Mouse (Mus musculus) embryo, embryonic 11.5 days (tissue): Measurements from ENCODE around the gene Cdc42bpa.
A peak's percentile ranks its signal among the peaks of the same experiment; 100 is the strongest.

ENCODE experiments used
- DNase-seq: peaks from one replicate; pipeline ENCODE4 v3.0.0-alpha.2; 2012; ENCODE audit warnings: low read depth, low spot score

Gene Cdc42bpa

DNA sequence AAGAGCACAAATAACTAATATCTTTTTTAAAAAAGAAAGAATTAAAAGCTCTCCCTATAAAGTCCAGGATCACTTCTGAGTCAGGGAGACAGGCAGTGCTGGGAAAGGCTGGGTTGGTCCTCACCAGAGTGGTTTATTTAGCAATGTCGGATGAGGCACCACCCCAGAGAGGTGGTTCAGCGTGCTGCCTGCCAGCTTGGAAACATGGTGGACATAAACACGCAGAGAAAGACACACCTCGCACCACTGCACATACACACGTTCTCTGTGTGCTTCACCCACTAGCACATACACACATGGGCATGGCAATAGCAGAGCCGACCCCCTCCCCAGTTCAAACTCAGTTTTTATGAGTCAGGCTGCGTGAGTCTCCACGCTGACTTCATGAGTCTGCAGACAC, 230.8 kb downstream of the Cdc42bpa start:
- no peak for DNase-seq

DNA sequence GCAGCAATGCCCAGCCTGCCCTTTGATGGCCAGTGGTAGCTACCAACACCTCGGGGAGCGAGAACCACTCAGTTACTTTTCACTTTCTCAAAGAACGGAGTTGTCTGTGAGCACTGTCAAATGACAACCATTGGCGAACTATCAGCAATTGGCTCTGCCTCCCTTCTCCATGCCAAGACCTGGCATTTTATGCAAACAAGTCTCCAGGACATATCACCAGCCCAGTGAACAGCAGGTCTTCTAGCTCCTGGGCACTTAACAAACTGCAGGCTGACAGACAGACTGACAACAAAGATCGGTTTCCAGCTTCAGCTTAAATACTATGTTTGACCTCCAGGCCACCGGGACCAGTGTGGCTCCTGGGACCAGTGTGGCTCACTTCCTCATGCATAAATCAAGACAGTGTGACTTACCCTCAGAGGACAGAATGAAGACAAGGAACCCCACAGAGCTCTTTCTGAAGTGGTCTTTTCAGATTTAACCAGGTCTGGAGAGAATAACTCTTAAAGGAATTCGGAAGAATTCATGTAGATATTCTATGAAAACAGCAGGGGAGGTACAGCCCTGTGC, 231.5 kb downstream of the Cdc42bpa start:
- no peak for DNase-seq

DNA sequence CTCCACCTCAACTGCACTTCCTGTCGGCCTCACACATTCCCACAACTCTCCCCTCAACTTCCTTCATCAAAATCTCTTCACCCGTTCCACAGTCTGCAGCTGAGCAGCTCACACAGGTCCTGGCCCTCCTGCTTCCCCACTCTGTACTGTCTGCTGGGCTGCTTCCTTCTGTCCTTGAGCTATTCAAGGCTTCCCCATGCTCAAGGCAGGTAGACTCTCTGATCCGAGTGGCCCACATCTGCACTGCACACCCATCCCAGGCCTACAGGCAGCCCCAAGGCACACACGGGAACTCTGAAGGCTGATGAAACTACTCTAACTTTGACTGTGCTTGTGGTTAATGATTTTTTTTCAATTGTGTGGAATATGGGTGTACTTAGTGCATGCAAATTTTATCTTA, 232.6 kb downstream of the Cdc42bpa start:
- no peak for DNase-seq

DNA sequence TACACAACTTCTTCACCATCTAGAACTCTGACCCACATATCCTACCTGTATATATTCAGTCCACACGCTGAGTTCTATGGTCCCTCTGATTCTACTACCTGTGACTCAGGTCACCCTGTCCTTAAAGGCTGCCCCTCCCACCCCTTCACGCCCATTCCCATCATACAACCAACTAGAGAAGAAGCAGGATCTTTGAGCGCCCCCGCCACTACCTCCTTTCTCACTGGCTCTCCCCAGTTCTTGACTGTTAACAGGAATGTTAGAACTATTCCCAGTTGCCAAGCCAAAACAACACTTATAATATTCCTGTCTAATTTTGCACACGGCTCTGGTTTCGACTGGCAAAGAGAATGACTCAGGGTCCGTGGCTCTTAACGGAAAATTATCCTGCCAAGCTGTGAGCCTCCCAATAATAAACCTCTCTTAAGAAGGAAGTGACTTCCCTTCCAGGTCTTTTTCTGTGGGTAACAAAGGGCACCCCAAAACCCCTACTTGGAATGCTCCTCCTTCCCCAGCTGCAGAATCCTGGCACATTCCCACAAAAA, 233.2 kb downstream of the Cdc42bpa start:
- no peak for DNase-seq

DNA sequence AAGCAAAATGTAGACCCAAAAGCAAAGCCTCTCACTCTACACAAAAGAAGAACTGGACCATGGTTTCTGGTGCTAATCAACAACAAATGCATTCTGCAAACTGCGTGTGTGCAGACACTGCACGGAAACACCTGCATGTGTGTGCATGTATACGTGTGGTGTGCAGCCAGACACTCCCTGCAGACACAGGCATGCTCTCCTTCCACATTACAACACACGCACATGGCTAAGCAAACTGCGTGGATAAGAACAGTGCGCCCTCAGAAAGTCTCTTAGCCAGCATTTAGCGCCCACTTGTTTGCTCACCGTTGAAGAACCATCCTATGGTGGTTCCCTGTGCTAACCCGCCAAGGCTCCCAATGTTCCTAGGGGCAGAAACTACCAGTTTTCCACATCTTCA, 233.8 kb downstream of the Cdc42bpa start:
- DNase-seq, result no peak

DNA sequence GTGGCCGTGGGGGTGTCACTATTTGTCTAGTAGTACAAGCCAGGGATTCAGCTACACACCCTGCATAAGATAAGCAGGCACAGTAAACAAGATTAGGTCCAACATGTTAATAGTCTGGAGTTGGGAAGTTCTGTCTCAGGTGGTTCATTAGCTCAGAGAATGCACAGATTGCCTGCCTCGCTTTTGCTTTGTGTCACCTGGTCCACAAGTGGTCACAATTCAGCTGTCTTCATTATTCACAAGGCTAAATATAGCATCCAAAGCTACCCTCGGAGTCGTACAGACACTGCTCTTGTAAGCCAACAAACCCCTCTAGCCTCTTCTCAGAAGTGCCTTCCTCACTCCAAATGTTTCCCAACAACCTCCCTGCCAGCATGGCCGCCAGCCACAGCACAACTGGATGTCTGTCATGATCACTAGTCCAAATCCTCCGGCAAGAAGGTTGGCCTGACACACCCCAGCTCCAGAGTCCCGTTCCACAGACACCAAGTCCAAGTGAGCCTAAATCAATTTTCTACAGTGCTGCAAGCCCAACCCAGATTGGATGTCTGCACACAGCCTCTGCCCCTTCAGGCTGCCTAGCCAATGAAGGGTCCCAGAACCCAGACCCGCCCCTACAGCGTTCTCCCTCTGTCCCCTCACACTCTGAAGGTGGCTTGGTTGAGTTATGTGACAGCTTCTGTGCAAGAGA, 234.7 kb downstream of the Cdc42bpa start:
- DNase-seq, result no peak

DNA sequence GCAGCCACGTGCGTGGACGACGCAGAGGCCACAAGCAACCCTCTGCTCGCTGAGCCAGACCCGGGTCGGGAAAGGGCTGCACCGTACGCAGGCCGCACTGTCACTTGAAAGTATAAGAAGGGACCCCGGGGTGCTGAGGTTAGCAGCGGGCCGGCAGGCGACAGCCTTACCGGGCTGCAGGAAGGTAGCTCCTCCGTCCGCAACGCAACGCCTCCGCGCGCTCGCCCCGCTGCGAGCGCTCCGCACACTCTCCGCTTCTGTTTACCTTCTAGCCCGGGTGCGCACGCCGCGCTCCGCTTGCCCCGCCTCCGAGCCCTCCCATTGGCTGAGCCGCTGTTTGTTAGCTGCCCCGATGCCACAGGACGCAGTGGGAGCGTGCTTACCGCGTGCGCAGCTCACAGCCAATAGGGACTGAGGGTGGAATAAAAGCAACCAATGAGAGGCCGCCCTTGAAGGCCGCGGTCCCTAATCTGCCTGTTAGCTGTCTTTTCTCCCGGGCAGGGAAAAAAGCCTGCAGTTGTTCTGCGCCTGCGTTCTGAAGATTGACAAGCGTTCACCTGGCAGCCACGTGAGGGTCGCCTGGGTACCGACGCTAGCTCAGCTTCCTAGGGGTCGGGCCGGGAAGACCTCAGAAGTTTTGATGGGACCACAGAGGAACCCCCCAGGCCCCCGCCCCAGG, 235.6 kb downstream of the Cdc42bpa start:
- peak; percentile 92 for DNase-seq

DNA sequence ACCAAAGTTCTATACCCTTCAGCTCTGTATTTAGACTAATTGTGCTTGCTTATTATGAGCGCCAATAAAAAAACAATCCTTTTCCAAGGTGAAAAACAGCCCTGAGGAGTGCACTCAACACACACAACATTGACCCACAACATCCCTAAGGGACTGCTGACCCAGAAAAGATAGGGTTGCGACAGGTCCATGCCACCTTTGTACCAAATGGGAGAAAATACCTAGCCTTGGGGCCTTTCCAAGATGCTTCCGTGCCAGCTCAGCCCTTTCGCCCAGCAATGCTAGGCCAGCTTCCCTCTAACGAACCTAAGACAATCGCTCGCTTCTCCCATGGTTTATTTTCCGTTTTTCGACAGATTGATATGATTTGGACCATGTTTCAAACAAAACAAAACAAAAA, 236.2 kb downstream of the Cdc42bpa start:
- DNase-seq, result no peak

DNA sequence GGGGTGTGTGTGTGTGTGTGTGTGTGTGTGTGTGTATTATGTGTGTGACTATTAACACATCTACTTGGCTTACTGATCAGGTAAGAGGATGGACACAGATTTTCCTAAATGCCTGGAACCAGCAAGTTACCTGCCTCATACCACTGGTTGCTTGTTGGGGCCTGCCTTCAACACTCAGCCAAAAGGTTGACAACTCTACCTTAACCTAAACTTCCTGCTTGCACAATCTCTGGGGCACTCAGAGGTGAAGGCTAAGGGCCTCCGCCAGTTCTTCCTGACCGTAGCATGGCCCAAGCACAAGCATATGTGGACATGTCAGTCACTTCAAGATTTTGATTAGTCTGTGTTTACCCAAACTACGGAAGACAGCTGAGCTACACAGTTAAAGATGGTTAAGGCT, 237.7 kb downstream of the Cdc42bpa start:
- no peak for DNase-seq

DNA sequence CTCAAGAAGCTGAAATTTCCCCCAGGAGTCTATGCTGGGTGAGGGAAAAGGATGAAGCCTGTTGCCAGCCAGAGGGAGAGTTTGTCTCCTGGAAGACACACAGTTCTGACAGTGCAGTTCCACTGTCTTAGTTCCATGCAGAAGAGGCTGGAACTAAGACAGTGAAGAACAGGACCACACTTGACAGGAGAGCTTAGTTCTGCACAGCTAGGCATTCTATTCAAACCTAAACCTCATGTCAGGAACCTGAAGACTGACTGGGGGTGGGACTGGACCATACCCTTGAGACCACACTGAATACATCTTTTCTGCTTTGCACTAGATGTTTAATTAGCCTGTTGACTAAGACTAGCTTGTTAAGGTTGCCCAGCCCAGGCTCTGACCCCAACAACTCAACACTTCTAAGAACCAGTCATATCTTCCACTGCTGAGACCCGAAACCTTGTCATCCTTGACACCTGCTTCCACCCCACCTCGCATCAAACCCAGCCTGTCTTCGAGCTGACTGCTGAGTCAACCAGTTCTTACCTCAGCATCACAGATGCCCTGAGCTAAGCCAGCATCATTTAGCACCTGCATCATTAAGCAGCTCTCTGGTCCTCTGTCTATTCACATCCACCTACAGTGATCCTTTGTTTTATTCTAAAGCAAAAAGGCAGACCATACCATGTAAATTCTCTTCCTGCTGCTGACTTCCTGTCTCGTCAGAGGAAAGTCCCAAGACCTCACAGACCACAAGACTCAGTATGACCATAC, 238.9 kb downstream of the Cdc42bpa start, which contains the start of gene Coq8a:
Gene Coq8a, minus strand, starts transcription at position 644 of the 756 bp plus-strand sequence.
- DNase-seq, result no peak

DNA sequence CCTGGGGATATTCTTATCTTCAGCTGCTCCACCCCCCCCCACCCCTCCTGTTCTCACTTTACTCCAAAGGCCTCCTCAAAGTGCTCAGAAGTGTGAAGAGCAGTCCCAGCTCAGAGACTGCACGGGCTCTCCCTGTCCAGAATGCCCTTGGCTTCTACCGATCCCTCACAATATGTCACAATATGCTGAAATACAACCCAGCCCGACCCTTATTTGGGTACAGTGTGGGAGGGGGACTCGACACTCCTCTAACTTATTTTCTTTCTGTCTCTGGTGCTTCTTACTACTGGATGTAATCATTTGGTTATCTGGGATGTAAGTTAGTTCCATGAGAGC, 239.4 kb downstream of the Cdc42bpa start:
- DNase-seq, result no peak

DNA sequence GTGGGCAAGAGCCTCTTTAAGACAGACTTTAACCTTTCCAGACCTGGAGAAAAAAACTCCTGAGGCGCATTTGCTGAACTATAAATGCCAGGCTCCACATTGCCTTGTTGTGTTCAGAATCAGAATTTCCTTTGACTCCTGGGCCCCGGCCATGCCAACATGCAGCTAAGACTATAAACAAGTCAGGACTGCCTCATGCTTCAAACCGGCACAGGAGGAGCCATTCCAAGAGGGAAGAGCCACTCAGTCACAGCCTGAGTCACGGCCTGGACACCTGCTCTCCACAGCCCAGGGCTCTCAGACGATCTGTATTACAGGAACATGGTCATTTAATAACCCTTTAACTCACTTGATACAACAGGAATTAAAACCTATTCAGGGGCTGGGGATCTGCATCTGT, 240.4 kb downstream of the Cdc42bpa start:
- no peak for DNase-seq

DNA sequence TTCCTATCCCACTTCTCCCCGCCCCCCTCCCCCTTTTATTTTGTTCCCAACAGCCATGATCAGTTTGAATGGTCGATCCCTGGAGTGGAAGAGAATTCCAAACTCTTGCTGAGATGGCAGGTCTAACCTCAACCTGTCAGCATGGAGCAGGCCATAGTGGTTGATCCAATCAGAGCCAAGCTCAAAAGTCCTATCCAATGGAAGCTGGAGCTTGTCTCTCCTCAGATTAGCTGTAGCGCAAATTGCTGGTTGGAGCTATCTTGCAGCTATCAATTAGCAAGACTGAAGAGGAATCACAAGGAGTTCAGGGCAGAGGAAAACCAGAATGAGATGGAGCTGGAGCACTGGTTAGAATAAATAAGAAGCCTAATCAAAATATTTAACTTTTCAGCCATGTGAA, 248.1 kb downstream of the Cdc42bpa start:
- no peak for DNase-seq

DNA sequence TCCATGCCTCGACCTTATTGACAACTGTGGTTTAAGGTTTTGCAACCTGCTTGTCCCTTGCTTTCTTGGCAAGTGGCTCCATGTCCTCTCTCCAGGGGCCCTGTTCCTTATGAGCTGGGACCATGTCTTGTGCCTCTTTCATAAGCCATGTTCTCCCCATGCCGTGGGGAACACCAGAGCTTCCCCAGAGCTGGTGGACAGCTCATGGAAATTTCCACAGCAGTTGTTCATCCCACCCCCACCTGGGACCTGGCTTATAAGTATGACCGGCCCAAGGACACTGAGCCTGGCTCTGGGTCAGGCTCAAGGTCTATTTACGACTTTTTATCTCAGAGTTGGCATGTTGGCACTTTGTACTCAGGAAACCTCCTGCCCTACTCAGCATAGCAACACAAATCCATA, 249.8 kb downstream of the Cdc42bpa start:
- no peak for DNase-seq

DNA sequence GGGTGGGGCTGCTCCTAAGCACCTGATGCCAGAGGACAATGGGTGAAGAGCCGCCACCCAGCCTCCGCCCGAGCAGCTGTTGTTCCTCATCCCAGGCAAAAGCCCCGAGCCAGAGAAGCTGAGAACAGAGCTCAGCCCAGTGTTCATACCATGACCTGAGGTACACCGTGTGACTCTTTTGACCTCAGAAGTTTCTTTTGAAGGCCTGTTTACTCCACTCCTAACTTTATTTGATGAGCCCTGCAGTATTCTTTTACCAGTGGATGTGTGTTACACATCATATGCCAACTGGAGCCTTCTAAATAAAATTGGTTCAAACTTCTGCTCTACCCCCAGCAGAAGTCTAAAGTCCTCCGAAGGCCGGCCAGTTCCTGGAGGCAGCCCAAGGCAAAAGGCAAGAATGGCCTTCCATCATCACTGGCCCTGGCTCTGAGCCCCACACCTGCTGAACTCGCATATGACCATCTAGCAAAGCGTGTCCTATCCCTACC, 250.6 kb downstream of the Cdc42bpa start:
- DNase-seq, result no peak

DNA sequence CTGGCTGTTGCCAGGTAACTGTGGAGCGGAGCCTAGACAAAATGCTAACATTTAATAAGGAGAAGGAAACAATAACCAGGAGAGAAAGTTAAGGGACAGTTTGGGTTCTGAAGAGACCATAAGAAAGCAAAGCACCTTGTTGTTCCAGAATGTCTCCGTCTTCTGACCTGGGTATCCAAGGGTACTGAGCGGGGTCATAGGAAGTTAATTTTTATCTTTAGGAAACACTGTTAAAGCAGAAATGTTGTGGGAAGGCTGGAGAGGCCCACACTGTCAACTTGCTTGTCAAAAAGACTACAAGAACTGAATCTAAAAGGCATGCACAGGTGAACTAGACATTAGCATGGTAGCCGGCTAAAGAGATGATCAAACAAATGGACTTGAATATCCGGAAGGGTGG, 252.6 kb downstream of the Cdc42bpa start:
- no peak for DNase-seq

DNA sequence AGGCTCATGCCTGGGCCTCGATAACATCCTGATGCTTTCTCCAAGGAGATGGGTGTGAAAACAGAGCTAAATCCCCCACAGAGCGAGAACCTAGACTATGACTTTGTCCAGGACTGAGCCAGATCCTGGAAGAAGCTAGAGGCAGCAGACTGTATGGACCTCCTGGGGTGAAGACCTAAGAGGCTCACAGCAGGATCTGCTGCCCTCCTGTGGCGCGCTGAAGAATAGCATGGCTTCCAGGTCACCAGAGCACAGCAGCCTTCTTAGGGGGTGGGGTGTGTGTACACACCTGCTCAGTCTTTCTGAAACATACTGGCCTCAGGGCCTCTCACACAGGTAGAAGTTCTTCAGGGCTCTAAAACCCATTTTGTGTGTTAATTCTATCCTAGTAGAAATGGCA, 254.8 kb downstream of the Cdc42bpa start:
- peak; percentile 50 for DNase-seq
